8 mouse cellular contexts compared by ENCODE assay signal in the genomic region with DNA sequence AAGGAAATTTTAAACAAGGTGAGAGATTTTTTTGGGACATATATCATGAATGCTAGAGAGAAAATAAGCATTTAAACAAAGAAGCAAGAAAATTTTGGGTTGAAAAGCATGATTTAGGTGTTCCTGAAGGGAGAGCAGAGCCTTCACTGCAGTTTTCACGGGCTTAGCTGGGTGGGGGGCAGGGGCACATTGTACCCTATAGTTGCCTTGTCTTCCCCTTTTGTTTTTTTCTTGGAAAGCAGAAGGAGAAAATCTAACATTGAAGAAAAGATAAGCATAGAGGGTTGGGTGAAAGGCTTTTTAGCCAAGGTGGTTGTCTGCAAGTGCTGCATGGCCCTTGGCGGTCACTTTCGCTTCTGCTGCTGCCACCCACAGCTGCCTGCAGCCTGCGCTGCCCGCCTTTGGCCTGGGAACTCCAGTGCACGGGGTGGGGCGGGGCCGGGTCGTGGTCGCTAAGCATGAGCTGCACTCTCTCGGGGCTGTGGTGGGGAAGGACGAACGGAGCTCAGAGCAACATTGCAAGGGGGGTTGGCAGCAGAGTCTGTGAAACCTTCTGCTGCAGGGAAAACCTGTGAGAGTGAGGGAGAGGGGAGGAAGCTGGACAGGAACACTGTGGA. TPM values are rescaled to one million over a fixed set of nuclear protein-coding genes. Genes with fewer than 3 reads are reported as not detected.
DNase-seq lines count a peak whose midpoint lies in the region; ATAC-seq and TF ChIP-seq lines count a peak whose summit lies in the region.

No protein-coding gene starts in this region.

- TF ChIP-seq POLR2A in cortical plate, adult 2 months (IDR thresholded peaks at IDR 0.05; ENCODE audit: extremely low read depth, insufficient read depth, low read length) = no peak

- peak overlapping the region; percentile 45; the same call in 1 of the 2 replicates for H3K9ac ChIP-seq in kidney, embryonic 14.5 days (ENCODE audit: low read depth, low read length)

- H3K27ac ChIP-seq in cortical plate, adult 2 months (ENCODE audit: insufficient read depth, low read length) = no peak overlapping the region
- peak overlapping the region; percentile 82 for H3K27ac ChIP-seq in heart, embryonic 10.5 days
- no peak overlapping the region for H3K27ac ChIP-seq in kidney, embryonic 14.5 days (ENCODE audit: low read depth, low read length)

- intact Hi-C loops in gastrocnemius, postnatal 36 days (cut with DNase I) = no loop called here

- peak; percentile 4 for DNase-seq in gastrocnemius, adult 18-20 months (ENCODE audit: low spot score)
- no peak for DNase-seq in gastrocnemius, postnatal 36 days
- DNase-seq in heart, embryonic 10.5 days (ENCODE audit: low spot score) = peak; percentile 91
- peak; percentile 64 for DNase-seq in lung, postnatal 14 days
- DNase-seq in ovary, postnatal 10 days (ENCODE audit: low spot score) = peak; percentile 18
- peak; percentile 43 for DNase-seq in urinary bladder, postnatal 14 days (ENCODE audit: low spot score)

- TF ChIP-seq CTCF in cortical plate, adult 2 months (IDR thresholded peaks at IDR 0.05; ENCODE audit: extremely low read depth, insufficient read depth, low read length) = no peak

- no peaks in the 10 kb centered on the region for H3K9me3 ChIP-seq in heart, embryonic 10.5 days
- no peaks in the 10 kb centered on the region for H3K9me3 ChIP-seq in kidney, embryonic 14.5 days (ENCODE audit: control insufficient read depth, low read length)

- no peaks in the 10 kb centered on the region for H3K4me1 ChIP-seq in cortical plate, adult 2 months (ENCODE audit: control insufficient read depth, insufficient read depth, low read length)
- no peaks in the 10 kb centered on the region for H3K4me1 ChIP-seq in heart, embryonic 10.5 days
- H3K4me1 ChIP-seq in kidney, embryonic 14.5 days (ENCODE audit: control insufficient read depth, insufficient read depth, low read length) = 0 out of 2 replicates have a peak, but pooled peaks cover 3% of the 10 kb centered on the region

- peak overlapping the region; percentile 46 for H3K4me2 ChIP-seq in kidney, embryonic 14.5 days (replicated peaks; ENCODE audit: low read depth, low read length)

- H3K36me3 ChIP-seq in heart, embryonic 10.5 days = no peaks in the 10 kb centered on the region
- no peaks in the 10 kb centered on the region for H3K36me3 ChIP-seq in kidney, embryonic 14.5 days (ENCODE audit: control insufficient read depth, insufficient read depth, low read length)

- 1% methylated on average over 13 of the region's 13 CpGs for WGBS in heart, embryonic 10.5 days
- 1% methylated on average over 13 of the region's 13 CpGs for WGBS in kidney, embryonic 14.5 days

- ATAC-seq in kidney, embryonic 14.5 days (ENCODE audit: low FRiP score, low TSS enrichment) = peak; percentile 98

- no peaks in the 10 kb centered on the region for H3K27me3 ChIP-seq in heart, embryonic 10.5 days (ENCODE audit: insufficient read depth, poor library complexity, severe bottlenecking)
- no peaks in the 10 kb centered on the region for H3K27me3 ChIP-seq in kidney, embryonic 14.5 days (ENCODE audit: control insufficient read depth, insufficient read depth, low read length)

- peak overlapping the region; percentile 49 for H3K4me3 ChIP-seq in cortical plate, adult 2 months (ENCODE audit: insufficient read depth, low read length)
- H3K4me3 ChIP-seq in heart, embryonic 10.5 days = peak overlapping the region; percentile 65
- H3K4me3 ChIP-seq in kidney, embryonic 14.5 days (ENCODE audit: low read length) = peak overlapping the region; percentile 36

RNA-seq across cellular contexts. Expression of gene Klrb1f, which starts 3.3 kb away (rescaled TPM):
- total RNA-seq in gastrocnemius, adult 18-20 months (2021) = not detected
- total RNA-seq in gastrocnemius, postnatal 36 days (2021) = not detected
- 0.09 TPM in 1 of 2 replicates, not detected in the other for polyA plus RNA-seq in cortical plate, adult 2 months (2012; rRNA removed)
- not detected in 2 replicates for polyA plus RNA-seq in heart, embryonic 10.5 days (2016; fragmentation: Nextera tagmentation; extraction: Ambion mirVana)
- polyA plus RNA-seq in kidney, embryonic 14.5 days (2014; fragmentation: Nextera tagmentation; extraction: Ambion mirVana) = 0.28 TPM in 1 of 2 replicates, not detected in the other

RNA-seq across cellular contexts. Expression of gene Clec2e, which starts 51.7 kb away (rescaled TPM):
- total RNA-seq in gastrocnemius, adult 18-20 months (2021) = under 1 TPM; 0.31 to 0.59 TPM
- total RNA-seq in gastrocnemius, postnatal 36 days (2021) = under 1 TPM; 0.15 to 0.36 TPM
- not detected in 2 replicates for polyA plus RNA-seq in cortical plate, adult 2 months (2012; rRNA removed)
- not detected in 2 replicates for polyA plus RNA-seq in heart, embryonic 10.5 days (2016; fragmentation: Nextera tagmentation; extraction: Ambion mirVana)
- not detected in 2 replicates for polyA plus RNA-seq in kidney, embryonic 14.5 days (2014; fragmentation: Nextera tagmentation; extraction: Ambion mirVana)

Comparison
In these comparisons a context has a peak if more than half of its experiments do, and no peak if none do; other contexts are left out.
1. DNase-seq: peak in gastrocnemius, adult 18-20 months (single experiment), heart, embryonic 10.5 days (single experiment), lung, postnatal 14 days (single experiment), ovary, postnatal 10 days (single experiment) and urinary bladder, postnatal 14 days (single experiment); none in gastrocnemius, postnatal 36 days (0 of 2).
2. Peak in every context shown above with its lines, with median percentiles within 50 percentile points of each other: H3K4me3 ChIP-seq.